Mouse (Mus musculus) thymus, adult 18-20 months (tissue): ENCODE results near the gene Gm45785.

Source experiments
- DNase-seq, 2 experiments: peaks; one replicate each; pipeline ENCODE4 v3.0.0; 2022; ENCODE audit warnings: mixed read lengths in 2 of 2

The Gm45785 gene

GRCm38 (mm10) chr7:140831447-140831846 lies 24.7 kb downstream of the Gm45785 start:
- no peak for DNase-seq

- DNase-seq, result no peak
Observed at GRCm38 (mm10) chr7:140828171-140828881, 27.8 kb downstream of the Gm45785 start.

GRCm38 (mm10) chr7:140822731-140823130 lies 33.4 kb downstream of the Gm45785 start:
- no peak for DNase-seq

- no peak for DNase-seq
Observed at GRCm38 (mm10) chr7:140821653-140822329, 34.3 kb downstream of the Gm45785 start, which contains the start of gene Zfp941. Gene Zfp941, minus strand, starts transcription at chr7:140822178.

- DNase-seq, result no peak
Observed at GRCm38 (mm10) chr7:140821305-140821652, 34.9 kb downstream of the Gm45785 start.

- DNase-seq, result no peak
Observed at GRCm38 (mm10) chr7:140820173-140820572, 36.0 kb downstream of the Gm45785 start.

- no peak for DNase-seq
Observed at GRCm38 (mm10) chr7:140812850-140813249, 43.3 kb downstream of the Gm45785 start.

- no peak for DNase-seq
Observed at GRCm38 (mm10) chr7:140811714-140812113, 44.4 kb downstream of the Gm45785 start.

- DNase-seq, result no peak
Observed at GRCm38 (mm10) chr7:140810496-140810895, 45.6 kb downstream of the Gm45785 start.

- DNase-seq, result peak in 1 of 2 experiments; percentile 6
Observed at GRCm38 (mm10) chr7:140805704-140806103, 50.4 kb downstream of the Gm45785 start.

GRCm38 (mm10) chr7:140802629-140803028 lies 53.5 kb downstream of the Gm45785 start:
- DNase-seq, result no peak

GRCm38 (mm10) chr7:140798212-140798611 lies 57.9 kb downstream of the Gm45785 start:
- DNase-seq, result no peak

GRCm38 (mm10) chr7:140797619-140798018 lies 58.5 kb downstream of the Gm45785 start:
- no peak for DNase-seq

- no peak for DNase-seq
Observed at GRCm38 (mm10) chr7:140793541-140793940, 62.6 kb downstream of the Gm45785 start.

GRCm38 (mm10) chr7:140788053-140788435 lies 68.1 kb downstream of the Gm45785 start:
- no peak for DNase-seq

- DNase-seq, result no peak
Observed at GRCm38 (mm10) chr7:140787406-140788052, 68.6 kb downstream of the Gm45785 start, which contains the start of gene Syce1. Gene Syce1, minus strand, starts transcription at chr7:140787852.

- DNase-seq, result no peak
Observed at GRCm38 (mm10) chr7:140780548-140780947, 75.6 kb downstream of the Gm45785 start.
